Mouse (Mus musculus) CH12.LX (cell line): ENCODE measurements around the gene Aig1. TPM values are rescaled to one million over a fixed set of nuclear protein-coding genes. Genes with fewer than 3 reads are reported as not detected.
A peak's percentile ranks its signal among the peaks of the same experiment; 100 is the strongest.

Experiments used
- DNase-seq: peaks from one replicate; pipeline ENCODE4 v3.0.0-alpha.2; 2013; ENCODE audit errors: extremely low read depth
- H3K27ac ChIP-seq: 2 replicates; pipeline ENCODE4 v1.5.1; 2012; ENCODE audit warnings: low read depth, mild to moderate bottlenecking, control low read depth, moderate library complexity; ENCODE audit not compliant: insufficient read depth
- H3K27me3 ChIP-seq: replicated peaks from 2 replicates; pipeline ENCODE3; 2012; ENCODE audit warnings: inconsistent platforms
- H3K36me3 ChIP-seq, 2 experiments: replicated peaks in 1 of 2; 2 replicates each; pipeline versions ENCODE3 to v1.6.1; 2012; ENCODE audit warnings: inconsistent platforms in 1 of 2, low read length in 1 of 2, mild to moderate bottlenecking in 1 of 2, mixed read lengths in 1 of 2, moderate library complexity in 1 of 2; ENCODE audit not compliant: control insufficient read depth in 1 of 2, insufficient read depth in 1 of 2
- H3K4me1 ChIP-seq, 2 experiments: 2 replicates each; pipeline ENCODE4 v1.6.1; 2012; ENCODE audit warnings: inconsistent platforms in 1 of 2, moderate library complexity in 1 of 2; ENCODE audit not compliant: insufficient read depth in 2 of 2, control insufficient read depth in 1 of 2
- H3K4me2 ChIP-seq: 2 replicates; pipeline ENCODE4 v1.6.1; 2012; ENCODE audit warnings: low read depth, mild to moderate bottlenecking, control low read depth; ENCODE audit not compliant: poor library complexity, insufficient read depth, severe bottlenecking
- H3K4me3 ChIP-seq, 3 experiments: fragments of 150-350 bp in 1 of 3; sonication (generic) in 1 of 3; replicated peaks in 1 of 3; 2 replicates each; pipeline versions ENCODE3 to v1.5.1; 2011 to 2012; ENCODE audit warnings: low read depth in 2 of 3, low read length in 2 of 3, mild to moderate bottlenecking in 2 of 3, moderate library complexity in 2 of 3, control low read depth in 1 of 3, improper control_type of control experiment in 1 of 3, inconsistent platforms in 1 of 3, mixed read lengths in 1 of 3; ENCODE audit not compliant: poor library complexity in 1 of 3
- H3K79me2 ChIP-seq: replicated peaks from 2 replicates; pipeline ENCODE4 v1.6.1; 2012; ENCODE audit warnings: mild to moderate bottlenecking, moderate library complexity; ENCODE audit not compliant: control insufficient read depth, poor library complexity, insufficient read depth, severe bottlenecking; ENCODE audit errors: extremely low read depth
- H3K9ac ChIP-seq: 2 replicates; pipeline ENCODE4 v1.6.1; 2012; ENCODE audit warnings: low read depth, mild to moderate bottlenecking, control low read depth, moderate library complexity; ENCODE audit not compliant: insufficient read depth
- H3K9me3 ChIP-seq: replicated peaks from 2 replicates; pipeline ENCODE3; 2012; ENCODE audit warnings: low read length, inconsistent platforms, mixed read lengths
- BHLHE40 ChIP-seq: IDR thresholded peaks from 2 replicates; pipeline ENCODE4 v1.6.1; 2011; ENCODE audit warnings: mild to moderate bottlenecking, low read depth, low read length, improper control_type of control experiment
- CHD1 ChIP-seq: IDR thresholded peaks from 2 replicates; pipeline ENCODE4 v1.6.1; 2012; ENCODE audit warnings: low read depth, low read length, improper control_type of control experiment, inconsistent platforms
- E2F4 ChIP-seq: IDR thresholded peaks from 2 replicates; pipeline ENCODE4 v1.6.1; 2011; ENCODE audit warnings: low read depth, low read length, improper control_type of control experiment; ENCODE audit not compliant: insufficient replicate concordance
- EP300 ChIP-seq: IDR thresholded peaks from 2 replicates; pipeline ENCODE4 v1.6.1; 2011; ENCODE audit warnings: low read length, improper control_type of control experiment
- ETS1 ChIP-seq: conservative IDR thresholded peaks from 2 replicates; pipeline ENCODE4 v1.6.1; 2012; ENCODE audit warnings: low read depth, mild to moderate bottlenecking, inconsistent platforms, low read length, improper control_type of control experiment, moderate library complexity
- HCFC1 ChIP-seq: IDR thresholded peaks from 2 replicates; pipeline ENCODE4 v1.6.1; 2012; ENCODE audit warnings: low read depth, mild to moderate bottlenecking, inconsistent platforms, low read length, improper control_type of control experiment
- JUN ChIP-seq: IDR thresholded peaks from 2 replicates; pipeline ENCODE4 v1.6.1; 2011; ENCODE audit warnings: low read depth, mild to moderate bottlenecking, low read length, improper control_type of control experiment, moderate library complexity; ENCODE audit not compliant: insufficient read depth
- JUND ChIP-seq: conservative IDR thresholded peaks from 2 replicates; pipeline ENCODE4 v1.6.1; 2011; ENCODE audit warnings: low read depth, low read length, improper control_type of control experiment
- KAT2A ChIP-seq: IDR thresholded peaks from 2 replicates; pipeline ENCODE4 v1.6.1; 2012; ENCODE audit warnings: low read length, improper control_type of control experiment, inconsistent platforms; ENCODE audit not compliant: insufficient replicate concordance
- MAFK ChIP-seq: IDR thresholded peaks from 2 replicates; pipeline ENCODE4 v1.6.1; 2011; ENCODE audit warnings: low read length, improper control_type of control experiment; ENCODE audit not compliant: insufficient replicate concordance
- MAX ChIP-seq: IDR thresholded peaks from 2 replicates; pipeline ENCODE4 v1.6.1; 2011; ENCODE audit warnings: low read length, improper control_type of control experiment
- MAZ ChIP-seq: IDR thresholded peaks from 2 replicates; pipeline ENCODE4 v1.6.1; 2012; ENCODE audit warnings: low read depth, mild to moderate bottlenecking, inconsistent platforms, low read length, improper control_type of control experiment, moderate library complexity
- MEF2A ChIP-seq: IDR thresholded peaks from 2 replicates; pipeline ENCODE4 v1.6.1; 2014; ENCODE audit warnings: low read depth, mild to moderate bottlenecking, inconsistent platforms, low read length, improper control_type of control experiment, borderline replicate concordance
- MXI1 ChIP-seq: IDR thresholded peaks from 2 replicates; pipeline ENCODE4 v1.6.1; 2011; ENCODE audit warnings: mild to moderate bottlenecking, low read depth, low read length, improper control_type of control experiment
- MYC ChIP-seq: IDR thresholded peaks from 2 replicates; pipeline ENCODE4 v1.6.1; 2011; ENCODE audit warnings: low read depth, mild to moderate bottlenecking, improper control_type of control experiment, low read length
- NELFE ChIP-seq: IDR thresholded peaks from 2 replicates; pipeline ENCODE4 v1.6.1; 2011; ENCODE audit warnings: low read depth, low read length, improper control_type of control experiment
- NRF1 ChIP-seq: IDR thresholded peaks from 2 replicates; pipeline ENCODE4 v1.6.1; 2014; ENCODE audit warnings: low read depth, mild to moderate bottlenecking, inconsistent platforms, low read length, improper control_type of control experiment, moderate library complexity
- PAX5 ChIP-seq: IDR thresholded peaks from 2 replicates; pipeline ENCODE4 v1.6.1; 2012; ENCODE audit warnings: low read length, inconsistent platforms, mixed read lengths
- POLR2AphosphoS2 ChIP-seq: IDR thresholded peaks from 2 replicates; pipeline ENCODE4 v1.6.1; 2011; ENCODE audit warnings: low read depth, low read length, improper control_type of control experiment
- RCOR1 ChIP-seq: conservative IDR thresholded peaks from 2 replicates; pipeline ENCODE4 v1.6.1; 2012; ENCODE audit warnings: low read depth, mild to moderate bottlenecking, inconsistent platforms, low read length, improper control_type of control experiment
- TCF12 ChIP-seq: IDR thresholded peaks from 2 replicates; pipeline ENCODE4 v1.6.1; 2014; ENCODE audit warnings: low read depth, mild to moderate bottlenecking, inconsistent platforms, low read length, improper control_type of control experiment
- USF1 ChIP-seq: IDR thresholded peaks from 2 replicates; pipeline ENCODE4 v1.6.1; 2014; ENCODE audit warnings: low read depth, mild to moderate bottlenecking, inconsistent platforms, low read length, improper control_type of control experiment
- ZMIZ1 ChIP-seq: IDR thresholded peaks from 2 replicates; pipeline ENCODE4 v1.6.1; 2012; ENCODE audit warnings: low read depth, mild to moderate bottlenecking, inconsistent platforms, low read length, improper control_type of control experiment
- dilution Hi-C: fragments of 300-500 bp; cut with MboI; formaldehyde crosslinking; loops from 2 replicates; pipeline ENCODE4 v1.14.3; 2020; ENCODE audit warnings: low sequenced_read_pairs; ENCODE audit not compliant: extremely low pct_unique_long_range_greater_than_20kb, extremely low pct_ligation_motif_present
- in situ Hi-C: fragments of 300-500 bp; cut with MboI; formaldehyde crosslinking; loops from 3 replicates; pipeline ENCODE4 v1.14.3; 2019; ENCODE audit warnings: low sequenced_read_pairs, low pct_ligation_motif_present, low pct_unique_long_range_greater_than_20kb, mixed read lengths
- polyA plus RNA-seq: library from polyadenylated mRNA; unstranded; fragments of >175 nt; gene quantifications from 2 replicates; pipeline ENCODE4 v1.2.1, GENCODE M21; 2012; ENCODE audit warnings: low read depth; ENCODE audit not compliant: insufficient read length
- total RNA-seq, 2 experiments: library from RNA; depleted of rRNA; stranded (reverse); fragments of 300-350 nt in 1 of 2; fragments of >200 nt in 1 of 2; gene quantifications; 2 replicates each; pipeline ENCODE4 v1.2.3; 2012 to 2014

Gene Aig1
- total and polyA plus RNA-seq, 3 experiments = 1.6 to 10.8 (median 2.4) TPM

GRCm38 (mm10) chr10:13834056-13834455 is 34.7 kb downstream of the Aig1 start:
- H3K27ac ChIP-seq = no peak overlapping the region
- H3K79me2 ChIP-seq = no peaks in the 10 kb centered on the region
- H3K4me1 ChIP-seq = peaks cover 16 to 26% of the 10 kb centered on the region in 2 experiments
- no peak overlapping the region for H3K4me3 ChIP-seq
- in situ Hi-C loops (no loop called here), dilution Hi-C loops (no loop called here)
- H3K4me2 ChIP-seq = no peak overlapping the region
- H3K36me3 ChIP-seq = peaks cover 0 to 3% of the 10 kb centered on the region in 2 experiments
- H3K9ac ChIP-seq = no peak overlapping the region
- no peak for DNase-seq
- TF ChIP-seq USF1 (no peak), MAFK (no peak), PAX5 (no peak)
- H3K9me3 ChIP-seq = no peaks in the 10 kb centered on the region
- H3K27me3 ChIP-seq = no peaks in the 10 kb centered on the region

- DNase-seq = no peak
- H3K36me3 ChIP-seq = peaks cover 0 to 7% of the 10 kb centered on the region in 2 experiments
- in situ Hi-C loops = no loop called here
- dilution Hi-C loops = no loop called here
- no peaks in the 10 kb centered on the region for H3K9me3 ChIP-seq
- H3K27ac ChIP-seq = 0 out of 2 replicates have a peak overlapping the region, but pooled peaks have one; percentile 47
- H3K4me2 ChIP-seq = 0 out of 2 replicates have a peak overlapping the region, but pooled peaks have one; percentile 61
- H3K9ac ChIP-seq = peak overlapping the region; percentile 49; the same call in 1 of the 2 replicates
- H3K4me3 ChIP-seq = no peak overlapping the region
- H3K4me1 ChIP-seq = peaks cover 16 to 26% of the 10 kb centered on the region in 2 experiments
- TF ChIP-seq HCFC1 (no peak), ZMIZ1 (no peak), POLR2AphosphoS2 (no peak), NELFE (no peak)
- H3K27me3 ChIP-seq = no peaks in the 10 kb centered on the region
- H3K79me2 ChIP-seq = no peaks in the 10 kb centered on the region
Measured at GRCm38 (mm10) chr10:13833066-13833566, 35.7 kb downstream of the Aig1 start.

DNA sequence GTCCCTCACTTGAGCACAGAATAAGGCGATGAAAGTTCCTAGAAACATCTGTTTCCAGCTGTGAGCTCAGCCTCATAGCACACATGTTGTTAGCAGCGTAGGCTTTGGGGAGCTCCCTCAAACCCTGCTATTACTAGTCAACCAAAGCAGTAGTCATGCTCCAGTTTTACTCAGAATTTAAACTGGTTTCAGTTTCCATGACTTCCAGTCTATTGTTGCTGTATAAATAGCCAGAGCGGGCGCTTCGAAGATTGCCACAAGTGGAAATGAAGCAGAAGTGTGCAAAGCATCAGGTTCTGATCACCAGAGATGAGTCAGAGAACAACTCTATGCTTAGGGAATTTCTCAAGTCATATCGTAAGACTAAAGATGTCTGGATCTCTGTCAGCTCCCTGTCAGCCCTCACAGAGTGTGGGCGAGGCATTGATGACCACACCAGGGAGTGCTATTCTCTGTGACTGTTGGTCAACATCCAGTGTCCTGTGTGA is 36.2 kb downstream of the Aig1 start:
- peaks cover 0 to 8% of the 10 kb centered on the region in 2 experiments for H3K36me3 ChIP-seq
- H3K27me3 ChIP-seq = no peaks in the 10 kb centered on the region
- 0 out of 2 replicates have a peak overlapping the region, but pooled peaks have one; percentile 47 for H3K27ac ChIP-seq
- DNase-seq = peak; percentile 74
- H3K79me2 ChIP-seq = no peaks in the 10 kb centered on the region
- peak overlapping the region; percentile 61; the same call in 1 of the 2 replicates for H3K4me2 ChIP-seq
- dilution Hi-C loops = no loop called here
- in situ Hi-C loops = no loop called here
- peak overlapping the region in 1 of 3 experiments; percentile 14 for H3K4me3 ChIP-seq
- peak overlapping the region; percentile 49 for H3K9ac ChIP-seq
- H3K9me3 ChIP-seq = no peaks in the 10 kb centered on the region
- H3K4me1 ChIP-seq = peaks cover 16 to 25% of the 10 kb centered on the region in 2 experiments
- peak; percentile 68; the same call in 1 of the 2 replicates for TF ChIP-seq JUND
- peak; percentile 89; the same call in 1 of the 2 replicates for TF ChIP-seq MEF2A
- peak; percentile 48; the same call in 1 of the 2 replicates for TF ChIP-seq MXI1
- TF ChIP-seq BHLHE40 = peak; percentile 93
- no peak for TF ChIP-seq MYC
- TF ChIP-seq TCF12 = peak; percentile 38; the same call in 1 of the 2 replicates
- TF ChIP-seq KAT2A = no peak
- no peak for TF ChIP-seq NELFE
- TF ChIP-seq E2F4 = no peak
- TF ChIP-seq MAZ = 0 out of 2 replicates have a peak, but pooled peaks have one; percentile 40
- peak; percentile 92 for TF ChIP-seq ETS1
- peak; percentile 72 for TF ChIP-seq MAX
- TF ChIP-seq RCOR1 = peak; percentile 84
- peak; percentile 80 for TF ChIP-seq EP300
- no peak for TF ChIP-seq CHD1
- TF ChIP-seq NRF1 = 0 out of 2 replicates have a peak, but pooled peaks have one; percentile 11
- peak; percentile 25; the same call in 1 of the 2 replicates for TF ChIP-seq JUN
- no peak for TF ChIP-seq USF1
